Mouse (Mus musculus): ENCODE measurements around the gene Sipa1l3. TPM values are rescaled to one million over a fixed set of nuclear protein-coding genes. Genes with fewer than 3 reads are reported as not detected.

Gene Sipa1l3
- 26.6 and 27.9 TPM in 2 replicates for polyA plus RNA-seq (2015; fragmentation: Nextera tagmentation; extraction: Ambion mirVana)

GRCm38 (mm10) chr7:29518421-29519210, at the start of gene Sipa1l3:
Gene Sipa1l3, minus strand, starts transcription at chr7:29518641.
- peak within 1 kb of the TSS; percentile 87 for H3K4me3 ChIP-seq (replicated peaks)
- ATAC-seq = peak; percentile 97
- H3K9me3 ChIP-seq = no peaks in the 10 kb centered on the region
- H3K9ac ChIP-seq = peak within 1 kb of the TSS; percentile 83
- peak within 1 kb of the TSS; percentile 93 for H3K4me2 ChIP-seq (replicated peaks)
- no peaks in the 10 kb centered on the region for H3K36me3 ChIP-seq
- H3K27me3 ChIP-seq (replicated peaks) = no peaks in the 10 kb centered on the region
- WGBS = under 1% methylated on average over 88 of the region's 88 CpGs
- H3K27ac ChIP-seq = peak within 1 kb of the TSS; percentile 94
- peaks cover 39% of the 10 kb centered on the region for H3K4me1 ChIP-seq (replicated peaks)

DNA sequence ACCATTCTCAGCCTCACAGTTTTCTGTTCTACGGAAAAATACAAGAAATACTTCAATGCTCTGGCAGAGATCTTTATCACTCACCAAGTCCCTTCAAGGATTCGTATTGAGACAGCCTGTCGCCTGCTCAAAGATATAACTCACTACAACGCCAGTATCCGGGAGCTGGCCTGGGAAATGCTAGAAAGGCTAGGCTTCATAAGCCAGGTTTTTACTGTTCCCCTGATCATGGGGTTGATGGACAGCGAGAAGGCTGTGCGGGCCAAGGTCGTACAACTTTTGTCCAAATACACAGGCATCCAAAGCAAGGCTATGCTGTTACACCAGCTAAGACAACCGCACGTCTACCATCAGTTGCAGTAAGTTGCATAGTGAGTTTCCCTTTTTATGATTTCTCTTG, 44.6 kb upstream of the Sipa1l3 start:
- Histone ChIP-seq H3K27me3 (replicated peaks) (no peaks in the 10 kb centered on the region), H3K27ac (no peak overlapping the region), H3K4me1 (replicated peaks) (no peaks in the 10 kb centered on the region), H3K4me2 (replicated peaks) (no peak overlapping the region), H3K9me3 (no peaks in the 10 kb centered on the region), H3K4me3 (replicated peaks) (no peak overlapping the region), H3K9ac (no peak overlapping the region), H3K36me3 (no peaks in the 10 kb centered on the region)
- 90% methylated on average over 10 of the region's 10 CpGs for WGBS
- no peak for ATAC-seq

DNA sequence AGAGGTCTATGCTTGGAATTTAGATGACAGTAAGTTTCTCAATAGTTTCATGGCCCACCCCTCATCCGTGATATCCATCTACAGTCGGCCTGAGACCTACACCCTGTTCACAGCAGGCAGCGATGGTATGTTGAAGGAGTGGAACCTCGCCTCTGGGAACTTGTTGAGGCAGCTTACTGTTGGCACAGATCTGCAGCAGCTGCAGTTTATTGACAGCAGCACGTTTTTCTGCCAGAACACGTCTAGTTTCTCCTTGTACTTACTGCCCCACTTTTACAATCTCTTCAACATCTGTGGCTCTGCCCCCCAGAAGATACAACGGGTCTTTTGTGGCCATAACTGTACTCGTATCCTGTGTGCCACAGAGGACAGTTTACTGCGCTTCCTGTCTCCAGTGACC, 42.6 kb upstream of the Sipa1l3 start:
- no peak overlapping the region for H3K9ac ChIP-seq
- H3K4me3 ChIP-seq (replicated peaks) = no peak overlapping the region
- no peaks in the 10 kb centered on the region for H3K4me1 ChIP-seq (replicated peaks)
- no peaks in the 10 kb centered on the region for H3K27me3 ChIP-seq (replicated peaks)
- 66% methylated on average over 9 of the region's 9 CpGs for WGBS
- no peak for ATAC-seq
- no peaks in the 10 kb centered on the region for H3K9me3 ChIP-seq
- H3K27ac ChIP-seq = no peak overlapping the region
- no peaks in the 10 kb centered on the region for H3K36me3 ChIP-seq
- no peak overlapping the region for H3K4me2 ChIP-seq (replicated peaks)

DNA sequence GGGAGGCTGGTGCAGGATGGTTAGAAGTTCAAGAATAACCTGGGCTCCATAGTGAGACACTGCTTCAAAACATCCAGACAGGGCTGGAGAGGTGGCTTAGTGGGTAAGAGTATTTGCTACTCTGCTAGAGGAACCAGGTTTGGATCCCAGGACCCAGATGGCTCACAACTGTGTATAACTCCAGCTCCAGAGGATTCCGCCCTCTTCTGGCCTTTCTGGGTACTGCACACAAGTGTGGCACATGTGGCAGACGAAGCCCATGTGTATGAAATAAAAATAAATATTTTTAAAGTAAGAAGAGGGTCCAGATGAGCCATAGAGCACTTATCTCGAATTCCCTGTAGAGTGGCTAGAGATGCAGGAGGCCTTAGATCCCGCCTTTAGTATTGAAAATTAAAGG, 40.8 kb upstream of the Sipa1l3 start:
- no peaks in the 10 kb centered on the region for H3K4me1 ChIP-seq (replicated peaks)
- H3K9ac ChIP-seq = no peak overlapping the region
- no peaks in the 10 kb centered on the region for H3K27me3 ChIP-seq (replicated peaks)
- H3K36me3 ChIP-seq = no peaks in the 10 kb centered on the region
- no peaks in the 10 kb centered on the region for H3K9me3 ChIP-seq
- H3K4me3 ChIP-seq (replicated peaks) = no peak overlapping the region
- ATAC-seq = no peak
- no peak overlapping the region for H3K27ac ChIP-seq
- WGBS = 69% methylated on average over 4 of the region's 4 CpGs
- no peak overlapping the region for H3K4me2 ChIP-seq (replicated peaks)

- Histone ChIP-seq H3K4me1 (replicated peaks) (no peaks in the 10 kb centered on the region), H3K27me3 (replicated peaks) (no peaks in the 10 kb centered on the region), H3K9me3 (no peaks in the 10 kb centered on the region), H3K27ac (no peak overlapping the region), H3K4me2 (replicated peaks) (no peak overlapping the region), H3K9ac (no peak overlapping the region), H3K36me3 (no peaks in the 10 kb centered on the region), H3K4me3 (replicated peaks) (no peak overlapping the region)
- no peak for ATAC-seq
- 78% methylated on average over 1 of the region's 1 CpGs for WGBS
These were observed 40.3 kb upstream of the Sipa1l3 start for GRCm38 (mm10) chr7:29558744-29559143.

DNA sequence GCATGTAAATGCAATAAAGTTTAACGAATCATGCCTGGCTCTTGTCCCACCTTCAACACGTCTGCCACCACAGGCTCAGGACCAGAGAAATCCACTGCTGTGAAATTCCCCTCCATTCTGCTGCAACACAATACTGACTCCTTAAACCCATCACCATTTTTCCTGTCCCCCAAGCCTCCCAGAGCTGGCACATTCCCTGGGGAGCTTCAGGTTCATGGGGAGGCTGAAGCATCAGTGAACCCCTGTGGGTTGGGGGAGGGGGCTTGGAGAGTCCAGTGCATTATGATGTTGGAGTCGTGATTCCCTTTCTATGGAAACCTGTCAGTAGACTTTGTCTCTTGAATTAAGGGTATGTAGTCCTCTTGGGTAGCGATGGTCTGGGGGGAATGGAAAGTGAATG, 37.8 kb upstream of the Sipa1l3 start:
- no peak overlapping the region for H3K27ac ChIP-seq
- H3K9me3 ChIP-seq = no peaks in the 10 kb centered on the region
- no peak overlapping the region for H3K4me2 ChIP-seq (replicated peaks)
- H3K9ac ChIP-seq = no peak overlapping the region
- H3K4me1 ChIP-seq (replicated peaks) = no peaks in the 10 kb centered on the region
- no peaks in the 10 kb centered on the region for H3K27me3 ChIP-seq (replicated peaks)
- WGBS = 71% methylated on average over 4 of the region's 4 CpGs
- H3K36me3 ChIP-seq = no peaks in the 10 kb centered on the region
- no peak for ATAC-seq
- H3K4me3 ChIP-seq (replicated peaks) = no peak overlapping the region

- H3K9me3 ChIP-seq = no peaks in the 10 kb centered on the region
- no peaks in the 10 kb centered on the region for H3K4me1 ChIP-seq (replicated peaks)
- H3K27ac ChIP-seq = no peak overlapping the region
- H3K27me3 ChIP-seq (replicated peaks) = no peaks in the 10 kb centered on the region
- H3K4me2 ChIP-seq (replicated peaks) = no peak overlapping the region
- H3K9ac ChIP-seq = no peak overlapping the region
- 66% methylated on average over 5 of the region's 5 CpGs for WGBS
- no peak for ATAC-seq
- no peaks in the 10 kb centered on the region for H3K36me3 ChIP-seq
- no peak overlapping the region for H3K4me3 ChIP-seq (replicated peaks)
These were observed 37.1 kb upstream of the Sipa1l3 start for GRCm38 (mm10) chr7:29555521-29555920.

- H3K4me2 ChIP-seq (replicated peaks) = no peak overlapping the region
- no peak overlapping the region for H3K4me3 ChIP-seq (replicated peaks)
- no peak for ATAC-seq
- no peaks in the 10 kb centered on the region for H3K27me3 ChIP-seq (replicated peaks)
- H3K36me3 ChIP-seq = no peaks in the 10 kb centered on the region
- no peak overlapping the region for H3K27ac ChIP-seq
- H3K9me3 ChIP-seq = no peaks in the 10 kb centered on the region
- no peak overlapping the region for H3K9ac ChIP-seq
- WGBS = 86% methylated on average over 13 of the region's 13 CpGs
- no peaks in the 10 kb centered on the region for H3K4me1 ChIP-seq (replicated peaks)
These were observed 36.6 kb upstream of the Sipa1l3 start for GRCm38 (mm10) chr7:29555051-29555450.

DNA sequence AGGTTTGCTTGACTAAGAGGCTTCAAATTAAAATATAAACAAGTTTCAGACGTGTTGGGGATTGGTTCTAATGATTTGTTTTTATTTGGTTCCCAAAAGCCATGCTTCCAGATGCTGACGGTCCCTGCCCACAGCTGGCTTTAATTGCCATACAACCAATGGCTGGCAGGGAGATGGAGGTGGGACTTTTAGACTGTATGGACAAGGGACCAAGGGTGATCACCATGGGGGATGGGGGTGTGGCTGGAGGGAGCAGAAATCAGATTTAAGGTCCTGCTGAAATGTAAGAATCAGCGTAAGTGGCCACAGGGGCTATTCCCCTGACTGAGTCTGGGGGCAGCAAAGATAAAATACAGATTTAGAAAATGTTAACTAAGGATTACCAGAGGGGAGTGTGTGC, 32.2 kb upstream of the Sipa1l3 start:
- no peak overlapping the region for H3K4me2 ChIP-seq (replicated peaks)
- 56% methylated on average over 3 of the region's 3 CpGs for WGBS
- ATAC-seq = no peak
- no peak overlapping the region for H3K4me3 ChIP-seq (replicated peaks)
- H3K4me1 ChIP-seq (replicated peaks) = no peaks in the 10 kb centered on the region
- H3K9ac ChIP-seq = no peak overlapping the region
- no peaks in the 10 kb centered on the region for H3K36me3 ChIP-seq
- H3K27ac ChIP-seq = no peak overlapping the region
- H3K27me3 ChIP-seq (replicated peaks) = no peaks in the 10 kb centered on the region
- no peaks in the 10 kb centered on the region for H3K9me3 ChIP-seq

- H3K27me3 ChIP-seq (replicated peaks) = no peaks in the 10 kb centered on the region
- no peaks in the 10 kb centered on the region for H3K9me3 ChIP-seq
- ATAC-seq = no peak
- no peak overlapping the region for H3K4me2 ChIP-seq (replicated peaks)
- no peak overlapping the region for H3K9ac ChIP-seq
- H3K27ac ChIP-seq = no peak overlapping the region
- H3K36me3 ChIP-seq = no peaks in the 10 kb centered on the region
- no peak overlapping the region for H3K4me3 ChIP-seq (replicated peaks)
- WGBS = 79% methylated on average over 4 of the region's 4 CpGs
- no peaks in the 10 kb centered on the region for H3K4me1 ChIP-seq (replicated peaks)
These were observed 23.2 kb upstream of the Sipa1l3 start for GRCm38 (mm10) chr7:29541608-29542007.

GRCm38 (mm10) chr7:29541186-29541585, 22.7 kb upstream of the Sipa1l3 start:
- H3K4me1 ChIP-seq (replicated peaks) = no peaks in the 10 kb centered on the region
- ATAC-seq = no peak
- H3K9ac ChIP-seq = no peak overlapping the region
- H3K4me2 ChIP-seq (replicated peaks) = no peak overlapping the region
- H3K36me3 ChIP-seq = no peaks in the 10 kb centered on the region
- WGBS = 77% methylated on average over 5 of the region's 5 CpGs
- H3K27me3 ChIP-seq (replicated peaks) = no peaks in the 10 kb centered on the region
- H3K27ac ChIP-seq = no peak overlapping the region
- no peaks in the 10 kb centered on the region for H3K9me3 ChIP-seq
- no peak overlapping the region for H3K4me3 ChIP-seq (replicated peaks)

- 89% methylated on average over 7 of the region's 7 CpGs for WGBS
- no peaks in the 10 kb centered on the region for H3K9me3 ChIP-seq
- H3K4me2 ChIP-seq (replicated peaks) = no peak overlapping the region
- H3K27me3 ChIP-seq (replicated peaks) = no peaks in the 10 kb centered on the region
- no peak overlapping the region for H3K9ac ChIP-seq
- no peak for ATAC-seq
- no peaks in the 10 kb centered on the region for H3K4me1 ChIP-seq (replicated peaks)
- no peak overlapping the region for H3K27ac ChIP-seq
- H3K36me3 ChIP-seq = no peaks in the 10 kb centered on the region
- H3K4me3 ChIP-seq (replicated peaks) = no peak overlapping the region
These were observed 22.2 kb upstream of the Sipa1l3 start for GRCm38 (mm10) chr7:29540631-29541030.

- WGBS = 1% methylated on average over 5 of the region's 5 CpGs
These were observed 5.3 kb upstream of the Sipa1l3 start for GRCm38 (mm10) chr7:29523700-29524099.

More at GRCm38 (mm10) chr7:29523700-29524099, 5.3 kb upstream of the Sipa1l3 start:
- Histone ChIP-seq H3K4me3 (replicated peaks) (no peak overlapping the region), H3K9me3 (no peaks in the 10 kb centered on the region), H3K36me3 (no peaks in the 10 kb centered on the region), H3K27me3 (replicated peaks) (no peaks in the 10 kb centered on the region), H3K9ac (no peak overlapping the region), H3K4me1 (replicated peaks) (0 out of 2 replicates have a peak, but pooled peaks cover 9% of the 10 kb centered on the region), H3K4me2 (replicated peaks) (no peak overlapping the region), H3K27ac (no peak overlapping the region)
- no peak for ATAC-seq

Data from intestine, embryonic 15.5 days (tissue).